Mouse (Mus musculus): ENCODE results near the gene Ubr3.

Ubr3 gene

DNA sequence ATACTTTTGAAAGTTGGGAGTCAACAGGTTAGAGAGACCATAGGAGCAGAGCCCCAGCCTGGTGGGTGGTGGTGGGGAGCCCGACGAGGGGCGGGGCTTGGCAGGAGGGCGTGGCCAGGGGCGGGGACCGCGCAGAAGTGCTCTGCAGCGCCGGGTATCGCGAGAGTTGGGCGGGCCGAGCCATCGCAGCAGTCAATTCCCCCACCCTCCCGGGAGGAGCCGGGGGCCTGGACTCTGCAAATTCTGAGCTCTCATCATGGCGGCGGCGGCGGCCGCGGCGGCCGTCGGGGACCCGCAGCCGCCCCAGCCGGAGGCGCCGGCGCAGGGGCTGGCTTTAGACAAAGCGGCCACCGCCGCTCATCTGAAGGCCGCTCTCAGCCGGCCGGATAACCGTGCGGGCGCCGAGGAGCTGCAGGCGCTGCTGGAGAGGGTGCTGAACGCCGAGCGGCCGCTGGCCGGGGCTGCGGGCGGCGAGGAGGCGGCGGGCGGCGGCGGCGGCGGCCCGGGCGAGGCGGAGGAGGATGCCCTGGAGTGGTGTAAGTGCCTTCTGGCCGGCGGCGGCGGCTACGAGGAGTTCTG is at the start of gene Ubr3:
Gene Ubr3, plus strand, starts transcription at position 208 of the 579 bp plus-strand sequence.
- peak; percentile 86 to 95 for DNase-seq (ENCODE audit: low spot score in 2 of 2)

DNA sequence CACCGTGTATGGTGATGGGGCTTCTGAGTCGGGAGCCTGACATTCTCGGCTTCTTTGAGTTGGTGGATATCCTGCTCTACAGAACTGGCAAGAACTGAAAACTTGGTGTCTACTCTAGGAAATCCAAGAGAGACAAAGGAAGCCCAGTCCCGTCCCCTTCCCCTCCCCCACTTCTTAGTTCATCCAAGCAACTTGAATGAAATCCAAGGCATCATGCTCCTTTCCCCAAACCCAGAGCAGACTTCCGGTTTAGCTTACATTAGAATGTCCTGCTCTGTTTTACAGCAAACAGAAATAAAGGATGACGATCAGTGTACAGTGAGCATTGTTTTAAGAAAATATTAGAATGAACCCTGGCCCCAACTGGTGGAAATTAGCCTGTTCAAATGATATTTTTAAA is 47.8 kb upstream of the Ubr3 start:
- no peak for DNase-seq (ENCODE audit: low spot score in 2 of 2)

DNA sequence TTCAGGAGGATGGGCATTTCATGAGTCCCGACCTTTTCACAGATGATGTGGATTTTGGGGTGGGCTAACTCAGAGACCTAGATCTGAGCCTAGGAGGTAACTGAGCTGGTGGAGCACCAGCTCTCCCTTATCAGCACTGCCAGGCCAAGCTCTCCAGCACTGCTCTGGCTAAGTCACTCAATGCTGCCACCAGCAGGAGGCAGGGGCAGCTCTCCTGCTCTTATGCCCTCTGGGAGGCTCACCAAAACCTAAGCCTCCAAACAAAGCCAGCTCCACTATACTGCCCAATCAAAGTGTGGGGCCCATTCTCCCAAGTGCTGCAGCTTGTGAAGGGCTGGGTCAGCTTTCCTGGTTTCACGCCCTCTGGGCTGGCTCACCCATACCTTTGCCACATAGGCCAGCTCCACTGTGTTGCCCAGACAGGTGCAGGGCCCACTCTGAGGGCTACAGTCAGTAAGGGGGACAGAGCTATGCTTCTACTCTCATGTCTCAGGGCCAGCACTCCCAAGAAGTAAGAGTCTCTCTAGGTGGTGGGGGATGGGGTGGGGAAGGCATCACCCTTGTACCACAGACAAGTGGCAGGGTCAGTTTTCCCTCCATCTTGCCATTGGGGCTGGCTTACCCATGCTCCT is 45.5 kb upstream of the Ubr3 start:
- no peak for DNase-seq (ENCODE audit: low spot score in 2 of 2)

DNA sequence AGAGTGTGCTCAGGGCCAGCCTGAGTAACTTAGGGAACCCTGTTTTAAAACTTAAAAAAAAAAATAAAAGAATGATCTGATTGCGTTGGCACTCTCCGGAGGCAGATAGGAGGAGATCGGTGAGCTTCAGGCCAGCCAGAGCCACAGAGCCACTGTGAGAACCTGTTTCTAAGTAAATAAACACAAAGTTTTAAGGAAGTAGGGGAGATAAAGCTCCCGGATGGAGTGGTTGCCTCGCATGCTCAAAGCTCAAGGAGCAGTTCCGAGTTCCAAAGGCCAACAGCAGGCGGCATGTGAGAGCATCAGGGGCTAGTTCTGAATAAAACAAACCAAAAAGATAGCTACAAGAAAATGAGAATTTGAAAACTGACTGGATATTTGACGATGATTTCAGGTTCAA is 40.7 kb upstream of the Ubr3 start:
- DNase-seq (ENCODE audit: low spot score in 2 of 2), result no peak

DNA sequence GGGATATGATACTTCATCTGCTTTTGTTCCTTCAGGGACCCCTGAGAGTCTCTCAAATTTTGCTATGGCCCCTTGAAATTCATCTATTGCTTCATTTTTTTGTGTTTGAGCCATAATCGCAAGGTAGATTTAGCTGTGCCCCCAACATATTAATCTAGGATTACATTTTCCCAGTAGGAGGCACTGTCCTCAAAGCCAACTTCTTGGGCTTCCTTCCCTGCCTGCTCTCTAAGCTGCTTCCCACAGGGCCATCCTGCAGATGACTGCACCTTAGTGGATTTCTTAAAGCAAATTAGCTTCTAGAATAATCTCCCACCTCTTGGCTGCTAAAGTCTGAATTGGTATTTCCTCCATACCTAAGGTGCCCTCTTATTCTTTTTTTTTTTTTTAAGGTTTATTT is 39.2 kb upstream of the Ubr3 start:
- no peak for DNase-seq (ENCODE audit: low spot score in 2 of 2)

DNA sequence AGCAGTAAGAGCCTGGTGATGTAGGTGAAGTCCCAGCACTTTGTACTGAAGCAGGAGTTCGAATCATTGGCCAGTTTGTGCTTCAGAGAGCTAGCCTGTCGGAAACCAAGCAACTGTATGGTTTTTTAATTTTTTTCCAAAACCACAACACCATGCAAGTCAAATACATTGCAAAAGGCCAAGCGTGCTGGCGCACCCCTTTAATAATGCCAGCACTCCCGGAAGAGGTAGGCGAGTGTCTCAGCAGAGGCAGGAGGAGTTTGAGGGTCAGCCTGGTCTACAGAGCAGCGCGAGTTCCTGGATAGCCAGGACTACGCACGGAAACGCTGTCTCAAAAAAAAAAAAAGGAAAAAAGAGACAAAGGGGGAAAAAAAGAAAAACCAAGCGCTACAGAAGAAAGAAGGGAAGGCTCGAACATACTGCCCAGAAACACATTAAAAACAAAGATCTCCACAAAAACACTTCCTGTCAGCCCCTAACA is 36.0 kb upstream of the Ubr3 start:
- peak in 1 of 2 experiments; percentile 13 for DNase-seq (ENCODE audit: low spot score in 2 of 2)

DNA sequence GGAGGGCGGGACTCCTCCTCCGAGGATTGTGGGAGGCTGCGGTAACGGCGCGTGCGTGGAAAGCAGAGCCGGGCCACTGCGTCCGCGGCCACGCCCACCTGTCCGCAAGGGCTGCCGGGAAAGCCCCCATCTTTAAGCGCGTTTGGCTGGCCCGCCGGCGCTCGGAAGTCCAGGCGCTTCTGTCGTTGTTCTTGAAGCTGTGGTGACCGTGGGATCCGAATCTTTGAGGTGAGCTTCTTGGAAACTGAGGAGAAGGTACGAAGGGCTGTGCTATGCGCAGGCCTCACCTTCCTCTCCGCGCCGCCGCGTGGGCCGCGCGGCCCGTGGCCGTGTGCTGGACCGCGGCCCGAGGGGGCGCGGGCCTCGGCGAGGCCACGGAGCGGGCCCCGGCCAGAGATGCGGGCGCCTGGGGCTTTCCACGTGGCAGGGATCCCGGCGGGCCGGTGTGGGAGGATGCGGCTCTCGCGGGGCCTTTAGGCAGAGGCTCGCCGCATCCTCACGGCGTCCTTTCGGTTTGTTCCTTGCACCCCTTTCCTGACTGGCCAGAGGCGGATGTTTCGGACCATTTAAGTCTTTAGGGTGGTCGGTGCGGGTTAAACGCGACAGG is 35.5 kb upstream of the Ubr3 start, which contains the start of gene Ssb:
Gene Ssb, plus strand, starts transcription at position 78 of the 607 bp plus-strand sequence.
- DNase-seq (ENCODE audit: low spot score in 2 of 2), result peak; percentile 56 to 92

DNA sequence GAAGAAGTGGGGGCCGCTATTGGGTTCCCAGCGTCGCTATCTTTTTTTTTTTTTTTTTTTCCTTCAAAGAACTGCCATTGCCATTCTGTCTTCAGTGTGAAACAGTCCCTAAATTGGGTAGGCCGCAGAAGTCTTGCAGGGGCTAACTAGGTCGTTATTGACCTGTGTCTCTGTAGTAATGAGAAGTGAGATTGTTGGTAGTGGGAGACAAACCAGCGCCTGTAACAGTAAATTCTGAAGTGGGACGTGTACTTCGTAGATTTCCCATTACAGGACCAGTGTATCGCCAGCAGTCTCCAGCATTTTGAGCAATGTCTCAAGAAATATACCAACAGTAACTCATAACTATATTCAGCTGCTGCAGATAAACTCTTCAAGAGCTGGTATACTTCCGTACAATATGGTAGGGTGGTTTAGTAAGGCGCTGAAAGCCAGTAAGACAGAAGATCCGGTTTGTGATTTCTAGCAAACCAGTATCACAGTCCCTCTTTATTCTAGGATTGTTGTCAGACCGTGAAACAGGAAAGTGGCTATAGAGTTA is 34.9 kb upstream of the Ubr3 start:
- DNase-seq (ENCODE audit: low spot score in 2 of 2), result no peak

DNA sequence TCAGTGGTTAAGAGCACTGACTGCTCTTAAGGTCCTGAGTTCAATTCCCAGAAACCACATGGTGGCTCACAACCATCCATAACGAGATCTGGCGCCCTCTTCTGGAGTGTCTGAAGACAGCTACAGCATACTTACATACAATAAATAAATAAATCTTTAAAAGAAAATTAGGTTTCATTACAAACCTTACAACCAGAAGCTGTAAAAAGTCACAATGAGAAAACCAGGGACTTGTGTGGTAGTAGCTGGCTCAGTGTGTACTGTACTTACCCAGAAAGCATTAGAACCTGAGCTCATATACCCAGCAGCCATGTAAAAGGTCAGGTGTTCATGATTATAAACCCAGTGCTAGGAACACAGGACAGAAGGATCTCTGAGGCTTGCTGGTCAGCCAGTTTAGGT is 13.1 kb upstream of the Ubr3 start:
- DNase-seq (ENCODE audit: low spot score in 2 of 2), result no peak

DNA sequence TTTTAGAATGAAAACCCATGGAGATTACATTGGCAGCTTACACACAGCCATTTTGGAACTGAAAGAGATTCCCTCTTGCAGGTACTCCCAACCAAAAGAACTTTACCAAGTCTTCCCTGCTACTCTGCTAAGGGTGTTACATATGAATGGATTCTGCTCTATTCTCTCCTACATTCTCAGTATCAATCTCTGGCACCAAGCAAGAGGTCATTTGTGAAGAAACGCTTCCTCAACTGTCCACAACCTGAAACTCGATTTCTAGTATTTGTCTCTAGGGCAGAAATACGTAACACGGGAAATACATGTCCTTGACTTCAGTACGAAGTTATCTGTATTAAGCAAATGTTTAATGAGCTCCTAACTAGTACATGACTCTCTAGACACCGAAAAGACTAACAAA is 12.5 kb upstream of the Ubr3 start:
- DNase-seq (ENCODE audit: low spot score in 2 of 2), result no peak

DNA sequence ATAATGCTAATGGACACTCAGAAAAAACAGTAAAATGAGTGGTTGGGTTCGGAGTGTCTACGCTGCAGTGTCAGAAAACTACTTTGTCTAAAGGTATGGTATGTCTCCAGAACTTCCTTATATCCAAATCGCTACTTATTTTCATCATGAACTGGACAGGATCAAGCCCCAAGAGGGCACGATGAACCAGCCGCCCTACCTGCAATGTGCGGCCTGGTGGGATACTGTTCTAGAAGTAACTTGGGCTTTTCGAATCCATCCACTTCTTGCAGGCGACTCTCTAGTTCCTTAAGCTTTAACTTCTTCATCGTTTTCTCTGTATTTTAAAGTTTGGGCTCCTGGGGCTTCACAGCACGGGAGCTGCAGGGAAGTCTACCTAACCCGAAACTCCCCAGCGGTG is 12.0 kb upstream of the Ubr3 start:
- no peak for DNase-seq (ENCODE audit: low spot score in 2 of 2)

DNA sequence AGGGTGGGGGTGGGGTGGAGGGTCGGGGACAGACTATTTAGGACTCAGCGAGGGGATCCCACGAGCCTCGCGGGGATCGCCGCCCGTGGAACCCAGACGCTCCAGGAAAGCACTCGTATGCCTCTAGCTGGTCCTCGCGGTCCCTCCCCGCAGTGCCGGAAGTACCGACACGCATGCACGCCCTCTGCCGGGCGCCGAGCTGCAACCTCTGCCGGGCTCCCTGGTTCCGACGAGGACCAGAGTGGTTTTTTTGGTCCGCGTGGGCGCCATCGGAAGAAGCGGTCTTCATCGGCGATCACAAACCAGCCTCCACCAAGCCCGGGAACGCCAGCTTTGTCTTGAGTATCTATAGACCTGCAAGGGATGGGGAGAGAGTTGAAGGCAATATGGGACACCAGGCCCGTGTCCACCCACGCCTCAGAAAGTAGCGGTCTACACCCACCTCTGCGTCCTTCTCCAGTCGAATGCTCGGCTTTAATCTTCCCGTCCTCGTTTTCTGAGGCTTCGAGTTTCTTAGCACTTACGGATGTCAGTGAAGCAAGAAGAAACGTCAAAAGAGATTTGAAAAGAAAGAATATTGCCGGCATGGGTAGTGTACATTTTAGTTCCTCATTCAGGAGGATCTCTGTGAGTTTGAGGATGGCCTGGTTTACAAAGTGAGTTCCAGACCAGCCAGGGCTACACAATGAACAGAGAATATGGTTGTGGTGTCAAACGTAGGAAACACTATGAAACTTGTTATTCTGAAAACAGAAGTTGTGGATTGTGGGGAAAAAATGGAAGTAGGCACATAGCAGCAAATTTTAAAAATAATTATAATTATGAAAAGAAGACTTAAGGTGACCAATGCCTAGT is 11.4 kb upstream of the Ubr3 start, which contains the start of gene Mettl5:
Gene Mettl5, minus strand, starts transcription at position 165 of the 855 bp plus-strand sequence.
- DNase-seq (ENCODE audit: low spot score in 2 of 2), result peak; percentile 55 to 87

DNA sequence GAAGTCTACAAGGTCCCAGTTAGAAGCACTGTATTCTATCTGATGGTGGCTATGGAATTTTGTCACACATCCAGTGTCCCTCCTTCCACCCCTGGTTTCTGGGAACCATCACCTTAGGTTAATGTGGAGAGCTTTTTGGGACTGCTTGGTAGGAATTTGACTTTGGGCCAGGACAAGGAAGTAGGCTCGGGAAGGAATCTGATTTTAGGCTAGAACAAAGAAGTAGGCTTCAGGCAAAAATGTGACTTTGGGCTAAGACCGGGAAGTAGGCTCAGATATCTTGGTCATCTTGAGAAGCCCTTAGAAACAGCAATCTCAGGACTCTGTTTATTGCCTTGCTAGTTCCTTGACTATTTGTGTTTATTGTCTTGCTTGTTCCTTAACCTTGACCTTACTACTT is 8.1 kb upstream of the Ubr3 start:
- DNase-seq (ENCODE audit: low spot score in 2 of 2), result no peak

DNA sequence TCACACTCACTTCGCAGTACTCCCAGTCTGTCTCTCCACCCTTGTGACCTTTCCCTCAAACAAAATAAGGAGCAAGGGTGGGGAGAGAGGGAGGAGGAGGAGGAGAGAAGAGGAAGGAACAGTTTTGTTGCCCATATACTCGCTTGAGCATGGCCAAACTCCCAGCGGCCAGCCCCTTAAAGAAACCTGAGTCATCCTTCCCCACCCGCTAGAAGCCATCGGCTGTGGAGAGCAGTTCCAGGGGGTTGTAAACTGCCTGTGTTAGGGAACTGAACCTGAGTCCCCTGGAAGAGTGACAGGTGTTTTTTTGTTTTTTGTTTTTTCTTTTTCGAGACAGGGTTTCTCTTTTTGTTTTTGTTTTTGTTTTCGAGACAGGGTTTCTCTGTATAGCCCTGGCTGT is 6.2 kb upstream of the Ubr3 start:
- no peak for DNase-seq (ENCODE audit: low spot score in 2 of 2)

DNA sequence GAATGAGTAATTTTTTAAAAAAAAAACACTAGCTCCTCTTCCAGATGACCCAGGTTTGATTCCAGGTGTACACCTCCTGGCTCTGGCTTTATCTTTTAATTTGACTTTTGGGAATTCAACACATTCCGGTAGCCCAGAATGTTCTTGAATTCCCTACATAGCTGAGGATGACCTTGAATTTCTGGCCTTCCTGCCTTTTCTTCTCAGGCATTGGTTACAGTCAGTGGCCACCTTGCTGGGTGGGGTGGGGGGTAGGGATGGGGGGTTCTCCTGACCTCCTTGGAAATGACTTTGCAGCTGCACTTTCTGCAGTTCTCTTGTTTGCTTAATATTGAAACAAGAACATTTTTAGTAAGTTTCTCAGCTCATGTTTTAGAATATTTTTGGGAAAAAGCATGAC is 3.9 kb upstream of the Ubr3 start:
- no peak for DNase-seq (ENCODE audit: low spot score in 2 of 2)

DNA sequence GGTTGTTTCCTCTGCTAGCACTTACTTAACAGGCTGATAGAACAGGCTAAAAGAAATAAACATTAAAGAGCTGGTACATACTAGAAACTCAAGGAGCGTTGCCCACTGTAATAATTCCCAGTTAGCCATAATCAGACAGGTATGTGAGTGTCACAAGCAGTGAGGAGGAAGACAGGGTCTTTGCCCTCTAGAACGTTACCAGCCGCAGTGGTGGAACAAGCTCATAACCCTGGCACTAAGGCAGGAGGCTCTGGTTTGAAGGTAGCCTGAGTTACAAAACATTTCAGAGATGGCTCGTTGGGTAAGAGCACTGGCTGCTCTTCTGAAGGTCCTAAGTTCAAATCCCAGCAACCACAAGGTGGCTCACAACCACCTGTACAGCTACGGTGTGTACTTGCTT is 3.2 kb upstream of the Ubr3 start:
- DNase-seq (ENCODE audit: low spot score in 2 of 2), result no peak

DNA sequence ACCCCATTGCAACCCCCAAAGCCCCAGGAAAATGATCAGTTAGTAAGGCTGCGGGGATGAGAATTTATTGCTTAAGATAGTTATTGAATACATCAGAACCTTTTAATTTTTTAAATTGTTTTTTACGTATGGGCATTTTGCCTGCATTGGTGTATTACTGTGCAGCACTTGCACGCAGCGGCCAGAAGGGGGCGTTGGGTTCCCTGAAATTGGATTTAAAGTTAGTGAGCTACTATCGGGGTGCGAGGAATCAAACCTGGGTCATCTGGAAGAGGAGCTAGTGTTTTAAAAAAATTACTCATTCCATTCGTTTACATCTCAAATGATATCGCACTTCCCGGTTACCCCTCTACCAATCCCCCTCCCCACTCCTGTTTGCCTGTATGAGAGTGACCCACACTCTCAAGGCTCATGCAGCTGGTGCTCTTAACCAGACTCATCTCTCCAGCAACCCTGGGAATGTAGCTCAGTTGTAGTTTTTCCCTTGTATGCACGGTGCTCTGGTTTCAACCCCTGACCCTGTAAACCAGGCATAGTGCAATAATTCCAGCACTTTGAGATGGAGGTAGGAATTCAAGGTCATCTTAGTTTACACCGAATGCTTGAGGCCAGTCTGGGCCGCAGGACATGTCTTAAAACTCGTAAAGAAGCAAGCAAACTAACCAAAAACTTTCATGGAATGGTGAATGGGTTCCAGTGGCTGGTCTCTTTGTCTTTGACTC is 1.4 kb upstream of the Ubr3 start:
- DNase-seq (ENCODE audit: low spot score in 2 of 2), result no peak

DNA sequence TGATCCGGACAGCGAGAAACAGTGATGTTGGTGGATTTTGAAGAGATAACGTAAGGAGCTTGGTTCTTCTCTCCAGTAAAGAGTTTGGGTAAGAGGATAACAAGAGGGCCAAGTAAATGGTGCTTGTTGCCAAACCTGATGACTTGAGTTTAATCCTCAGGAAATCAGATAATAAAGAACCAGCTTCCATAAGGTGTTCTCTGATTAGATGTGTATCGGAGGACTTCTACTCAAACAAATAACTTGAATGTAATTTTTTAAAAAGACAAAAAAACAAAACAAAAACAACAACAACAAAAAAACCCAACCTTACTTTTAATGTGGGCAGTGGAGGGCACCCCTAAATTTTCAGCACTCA is 843 bp upstream of the Ubr3 start:
- DNase-seq (ENCODE audit: low spot score in 2 of 2), result no peak

DNA sequence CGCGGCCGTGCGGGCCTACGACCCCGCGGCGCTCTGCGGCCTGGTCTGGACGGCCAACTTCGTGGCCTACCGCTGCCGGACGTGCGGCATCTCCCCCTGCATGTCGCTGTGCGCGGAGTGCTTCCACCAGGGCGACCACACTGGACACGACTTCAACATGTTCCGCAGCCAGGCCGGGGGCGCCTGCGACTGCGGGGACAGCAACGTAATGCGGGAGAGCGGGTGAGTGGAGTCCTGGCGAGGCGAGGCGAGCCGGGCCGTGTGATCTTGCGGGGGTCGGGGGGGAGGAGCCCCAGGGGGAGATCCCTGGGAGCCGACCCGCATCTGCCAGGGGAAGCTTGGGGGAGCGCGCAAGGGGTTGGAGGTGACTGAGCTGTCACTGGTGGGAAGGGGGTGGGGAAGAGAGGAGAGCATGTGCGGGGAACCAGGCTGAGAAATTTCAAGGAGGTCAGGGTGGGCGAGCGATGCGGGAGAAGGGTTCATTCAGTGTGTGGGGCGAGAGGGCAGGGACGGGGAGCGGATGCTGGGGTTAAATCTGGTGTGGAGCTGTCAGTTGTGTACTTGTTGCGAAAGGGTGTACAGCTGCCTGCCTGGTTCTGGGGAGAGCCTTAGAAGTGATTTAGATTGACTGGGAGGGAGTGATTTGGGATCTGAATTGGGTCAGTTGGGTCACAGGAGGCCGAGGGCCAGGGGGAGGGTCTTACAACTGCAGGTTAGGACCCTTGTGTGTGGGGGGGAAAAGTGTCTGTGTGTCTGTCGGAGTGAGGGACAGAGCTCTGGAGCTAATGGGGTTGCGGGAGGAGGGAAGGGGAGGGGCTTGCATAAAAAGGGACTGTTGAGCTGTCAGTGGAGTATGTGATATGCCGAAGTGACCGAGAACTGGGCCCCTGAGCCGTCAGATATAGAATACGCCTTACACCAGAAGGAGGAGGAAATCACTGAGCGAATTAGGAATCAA is 851 bp downstream of the Ubr3 start:
- peak; percentile 25 to 34 for DNase-seq (ENCODE audit: low spot score in 2 of 2)

DNA sequence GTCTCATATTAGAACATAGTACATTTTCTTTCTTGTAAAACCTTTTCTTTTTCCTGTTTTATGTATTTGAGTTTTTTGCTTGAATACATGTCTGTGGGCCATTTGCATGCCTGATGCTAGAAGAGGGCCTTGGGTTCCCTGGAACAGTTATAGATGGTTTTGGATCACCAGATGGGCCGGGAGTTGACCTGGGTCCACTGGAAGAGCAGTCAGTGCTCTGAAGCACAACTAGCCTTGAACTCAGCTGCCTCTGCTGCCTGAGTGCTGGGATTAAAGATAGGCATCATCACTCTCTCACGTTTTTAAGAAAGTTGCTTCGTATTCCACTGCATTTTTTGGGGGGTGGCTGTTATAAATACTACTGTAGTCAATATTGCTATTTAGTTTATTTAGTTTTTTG is 6.5 kb downstream of the Ubr3 start:
- DNase-seq (ENCODE audit: low spot score in 2 of 2), result no peak
